8 mouse cellular contexts compared by ENCODE assay signal in the genomic region with DNA sequence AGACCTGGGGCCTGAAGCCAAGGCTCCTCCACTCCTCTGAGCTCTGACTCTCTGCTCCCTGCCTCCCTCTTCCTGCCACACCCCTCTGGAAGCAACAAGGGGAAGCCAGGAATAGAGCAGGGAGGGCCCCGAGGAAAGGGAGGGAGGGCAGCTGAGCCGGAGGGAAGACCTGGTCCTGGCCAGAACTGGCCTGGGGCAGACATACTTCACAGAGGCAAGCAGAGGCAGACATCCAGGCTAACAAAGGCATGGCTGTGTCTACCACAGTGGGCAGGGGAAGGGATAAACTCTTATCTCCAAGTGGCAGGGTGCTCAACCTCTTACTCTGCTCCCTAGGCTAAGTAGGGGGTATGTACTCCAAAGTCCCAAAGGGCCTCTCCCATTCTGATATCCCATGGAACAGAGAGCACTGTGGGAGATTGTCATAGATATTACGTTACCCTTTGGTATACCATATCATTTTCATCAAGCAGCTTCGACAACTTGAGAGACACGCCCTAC. TPM values are rescaled to one million over a fixed set of nuclear protein-coding genes. Genes with fewer than 3 reads are reported as not detected.
DNase-seq lines count a peak whose midpoint lies in the region; ATAC-seq lines count a peak whose summit lies in the region.

No protein-coding gene starts in this region.

- DNase-seq in 3134 (ENCODE audit: extremely low read depth, insufficient read length, low spot score), result peak; percentile 53
- peak; percentile 30 for DNase-seq in adipocyte (ENCODE audit: low spot score)
- peak; percentile 84 for DNase-seq in heart, adult 8-10 months (ENCODE audit: low spot score)
- DNase-seq in kidney, postnatal 10 days, result peak; percentile 73
- DNase-seq in lung, postnatal 4 days, result peak; percentile 75 to 84
- no peak for DNase-seq in embryo, embryonic 11 days
- DNase-seq in T-cell, adult 2 months (ENCODE audit: low spot score), result no peak

- ATAC-seq in CD4-positive, CD25-positive, alpha-beta regulatory T cell, adult 4 months, result no peak

RNA-seq across cellular contexts. Expression of a gene that starts 7.4 kb away (rescaled TPM):
- total RNA-seq in heart, adult 8-10 months (2022), result 100 to 1,000 TPM in 2 of 4 experiments, 10 to 100 TPM in 2; 81.4 to 113 (median 96.2) TPM
- 100 to 1,000 TPM in 1 of 2 experiments, 10 to 100 TPM in 1; 62.0 to 116 TPM for polyA plus RNA-seq in CD4-positive, CD25-positive, alpha-beta regulatory T cell, adult 4 months (2017; shearing (Covaris generic))

RNA-seq across cellular contexts. Expression of a gene that starts 15.8 kb away (rescaled TPM):
- total RNA-seq in heart, adult 8-10 months (2022), result 10 to 100 TPM; 23.5 to 27.1 (median 26.2) TPM
- polyA plus RNA-seq in CD4-positive, CD25-positive, alpha-beta regulatory T cell, adult 4 months (2017; shearing (Covaris generic)), result 100 to 1,000 TPM; 168 to 222 TPM

RNA-seq across cellular contexts. Expression of a gene that starts 42.4 kb away (rescaled TPM):
- 10 to 100 TPM; 38.9 to 42.7 (median 40.5) TPM for total RNA-seq in heart, adult 8-10 months (2022)
- polyA plus RNA-seq in CD4-positive, CD25-positive, alpha-beta regulatory T cell, adult 4 months (2017; shearing (Covaris generic)), result 10 to 100 TPM; 75.7 to 97.2 TPM

Comparison
In these comparisons a context has a peak if more than half of its experiments do, and no peak if none do; other contexts are left out.
1. DNase-seq: peak in 3134 (single experiment), adipocyte (single experiment), heart, adult 8-10 months (single experiment), kidney, postnatal 10 days (single experiment) and lung, postnatal 4 days (2 of 2); none in embryo, embryonic 11 days (single experiment) and T-cell, adult 2 months (single experiment).